ENCODE assay signal across 8 mouse cellular contexts in genomic region chr19:6839615-6840474, GRCm38 (mm10). TPM values are rescaled to one million over a fixed set of nuclear protein-coding genes. Genes with fewer than 3 reads are reported as not detected.
DNase-seq lines count a peak whose midpoint lies in the region; ATAC-seq lines count a peak whose summit lies in the region.

No protein-coding gene starts in this region.

- H3K4me1 ChIP-seq in embryonic facial prominence, embryonic 11.5 days (ENCODE audit: control insufficient read depth, insufficient read depth, low read length): no peaks in the 10 kb centered on the region; the same call in 1 of the 2 replicates
- peaks cover 21% of the 10 kb centered on the region for H3K4me1 ChIP-seq in hindbrain, embryonic 12.5 days
- peaks cover 20% of the 10 kb centered on the region for H3K4me1 ChIP-seq in limb, embryonic 12.5 days (replicated peaks)
- peaks cover 15% of the 10 kb centered on the region for H3K4me1 ChIP-seq in midbrain, embryonic 14.5 days (ENCODE audit: control insufficient read depth, insufficient read depth, low read length)

- H3K4me3 ChIP-seq in embryonic facial prominence, embryonic 11.5 days (ENCODE audit: low read depth, low read length): peak overlapping the region; percentile 46
- peak overlapping the region; percentile 64 for H3K4me3 ChIP-seq in hindbrain, embryonic 12.5 days
- peak overlapping the region; percentile 70 for H3K4me3 ChIP-seq in limb, embryonic 12.5 days (replicated peaks)
- peak overlapping the region; percentile 56 for H3K4me3 ChIP-seq in midbrain, embryonic 14.5 days (replicated peaks; ENCODE audit: low read depth, low read length)

- ATAC-seq in embryonic facial prominence, embryonic 11.5 days (replicated peaks; ENCODE audit: insufficient number of reproducible peaks, low FRiP score, low TSS enrichment, low read depth): peak; percentile 45
- peak; percentile 55 for ATAC-seq in hindbrain, embryonic 12.5 days (ENCODE audit: low FRiP score)
- peak; percentile 37; the same call in 1 of the 2 replicates for ATAC-seq in limb, embryonic 12.5 days (ENCODE audit: insufficient number of reproducible peaks, insufficient read depth, low FRiP score, low TSS enrichment, low read depth)
- ATAC-seq in midbrain, embryonic 14.5 days (ENCODE audit: low FRiP score, low TSS enrichment): peak; percentile 57

- H3K27ac ChIP-seq in embryonic facial prominence, embryonic 11.5 days (replicated peaks; ENCODE audit: low read depth, low read length): no peak overlapping the region
- H3K27ac ChIP-seq in hindbrain, embryonic 12.5 days: no peak overlapping the region
- H3K27ac ChIP-seq in limb, embryonic 12.5 days: no peak overlapping the region
- no peak overlapping the region for H3K27ac ChIP-seq in midbrain, embryonic 14.5 days (replicated peaks; ENCODE audit: low read depth, low read length)

- H3K27me3 ChIP-seq in embryonic facial prominence, embryonic 11.5 days (ENCODE audit: control insufficient read depth, insufficient read depth, low read length): peaks cover 23% of the 10 kb centered on the region
- H3K27me3 ChIP-seq in hindbrain, embryonic 12.5 days: peaks cover 64% of the 10 kb centered on the region
- peaks cover 98% of the 10 kb centered on the region for H3K27me3 ChIP-seq in limb, embryonic 12.5 days
- H3K27me3 ChIP-seq in midbrain, embryonic 14.5 days (ENCODE audit: control insufficient read depth, insufficient read depth, low read length): peaks cover 22% of the 10 kb centered on the region; the same call in 1 of the 2 replicates

- H3K9me3 ChIP-seq in embryonic facial prominence, embryonic 11.5 days (replicated peaks; ENCODE audit: control insufficient read depth, low read length): no peaks in the 10 kb centered on the region
- H3K9me3 ChIP-seq in hindbrain, embryonic 12.5 days (replicated peaks): no peaks in the 10 kb centered on the region
- H3K9me3 ChIP-seq in limb, embryonic 12.5 days: no peaks in the 10 kb centered on the region
- no peaks in the 10 kb centered on the region for H3K9me3 ChIP-seq in midbrain, embryonic 14.5 days (ENCODE audit: control insufficient read depth, low read length)

- peak overlapping the region; percentile 94 for H3K4me2 ChIP-seq in embryonic facial prominence, embryonic 11.5 days (ENCODE audit: low read depth, low read length)
- H3K4me2 ChIP-seq in hindbrain, embryonic 12.5 days (replicated peaks): peak overlapping the region; percentile 98
- H3K4me2 ChIP-seq in limb, embryonic 12.5 days: peak overlapping the region; percentile 98
- H3K4me2 ChIP-seq in midbrain, embryonic 14.5 days (ENCODE audit: low read length): peak overlapping the region; percentile 99

- no peaks in the 10 kb centered on the region for H3K36me3 ChIP-seq in embryonic facial prominence, embryonic 11.5 days (replicated peaks; ENCODE audit: control insufficient read depth, insufficient read depth, low read depth, low read length)
- H3K36me3 ChIP-seq in hindbrain, embryonic 12.5 days: no peaks in the 10 kb centered on the region
- no peaks in the 10 kb centered on the region for H3K36me3 ChIP-seq in limb, embryonic 12.5 days
- H3K36me3 ChIP-seq in midbrain, embryonic 14.5 days (ENCODE audit: control insufficient read depth, insufficient read depth, low read length): no peaks in the 10 kb centered on the region

- under 1% methylated on average over 44 of the region's 46 CpGs for WGBS in embryonic facial prominence, embryonic 11.5 days
- 1% methylated on average over 46 of the region's 46 CpGs for WGBS in hindbrain, embryonic 12.5 days
- WGBS in limb, embryonic 12.5 days: 2% methylated on average over 46 of the region's 46 CpGs
- under 1% methylated on average over 46 of the region's 46 CpGs for WGBS in midbrain, embryonic 14.5 days

- peak overlapping the region; percentile 70 for H3K9ac ChIP-seq in embryonic facial prominence, embryonic 11.5 days (replicated peaks; ENCODE audit: low read length)
- peak overlapping the region; percentile 70 for H3K9ac ChIP-seq in hindbrain, embryonic 12.5 days
- peak overlapping the region; percentile 70 for H3K9ac ChIP-seq in limb, embryonic 12.5 days (replicated peaks)
- peak overlapping the region; percentile 64 for H3K9ac ChIP-seq in midbrain, embryonic 14.5 days (replicated peaks; ENCODE audit: low read length)

- peak; percentile 47 for DNase-seq in cerebellum, adult 11-12 months
- DNase-seq in cerebellum, adult 9-10 months: no peak
- peak; percentile 26 for DNase-seq in MN1 (ENCODE audit: low spot score)
- DNase-seq in embryonic facial prominence, embryonic 11.5 days (ENCODE audit: low spot score): peak; percentile 61
- DNase-seq in midbrain, embryonic 14.5 days: peak; percentile 74
- DNase-seq in thymus, postnatal 14 days: peak; percentile 51

RNA-seq across cellular contexts. Expression of gene Rps6ka4, which starts 0.6 kb away (rescaled TPM):
- 5.9 TPM in 2 replicates for polyA plus RNA-seq in embryonic facial prominence, embryonic 11.5 days (2014; fragmentation: Nextera tagmentation; extraction: Ambion mirVana)
- polyA plus RNA-seq in hindbrain, embryonic 12.5 days (2016; fragmentation: Nextera tagmentation; extraction: Ambion mirVana): 13.2 and 14.4 TPM in 2 replicates
- polyA plus RNA-seq in limb, embryonic 12.5 days (2016; fragmentation: Nextera tagmentation; extraction: Ambion mirVana): 11.3 and 13.4 TPM in 2 replicates
- polyA plus RNA-seq in midbrain, embryonic 14.5 days (2014; fragmentation: Nextera tagmentation; extraction: Ambion mirVana): 6.0 and 6.8 TPM in 2 replicates

RNA-seq across cellular contexts. Expression of gene Ccdc88b, which starts 18.2 kb away (rescaled TPM):
- polyA plus RNA-seq in embryonic facial prominence, embryonic 11.5 days (2014; fragmentation: Nextera tagmentation; extraction: Ambion mirVana): 0.39 and 0.88 TPM in 2 replicates
- 0.50 and 0.85 TPM in 2 replicates for polyA plus RNA-seq in hindbrain, embryonic 12.5 days (2016; fragmentation: Nextera tagmentation; extraction: Ambion mirVana)
- 0.33 and 0.51 TPM in 2 replicates for polyA plus RNA-seq in limb, embryonic 12.5 days (2016; fragmentation: Nextera tagmentation; extraction: Ambion mirVana)
- 0.23 and 0.49 TPM in 2 replicates for polyA plus RNA-seq in midbrain, embryonic 14.5 days (2014; fragmentation: Nextera tagmentation; extraction: Ambion mirVana)
